Mouse (Mus musculus) heart, adult 9 months (tissue): Measurements from ENCODE around the gene Anxa3.

Experiments used
- DNase-seq, 2 experiments: peaks; one replicate each; pipeline ENCODE4 v3.0.0; 2022; ENCODE audit warnings: low spot score in 2 of 2

Gene Anxa3

GRCm38 (mm10) chr5:96847986-96848385 is 54.8 kb downstream of the Anxa3 start:
- no peak for DNase-seq

DNA sequence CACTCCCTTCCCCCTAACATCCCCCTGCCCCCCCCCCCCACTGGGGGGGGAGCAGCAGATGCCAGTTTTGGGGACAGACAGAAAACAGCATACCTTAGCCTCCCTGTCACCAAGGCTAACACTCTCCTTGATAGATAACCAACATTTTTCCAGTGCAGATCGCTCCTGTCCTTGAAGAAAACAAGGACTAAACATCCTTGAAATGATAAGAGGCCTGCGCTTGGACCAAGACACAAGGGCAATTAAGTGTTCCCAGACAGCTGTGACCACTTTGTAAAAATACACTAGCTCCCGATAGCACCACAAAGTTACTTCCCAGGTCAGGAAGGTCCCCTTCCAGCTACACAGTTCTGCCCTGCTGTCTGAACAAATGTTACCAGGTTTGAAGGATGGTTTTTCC is 55.2 kb downstream of the Anxa3 start:
- DNase-seq, result no peak

- DNase-seq, result no peak
These were observed 56.1 kb downstream of the Anxa3 start for GRCm38 (mm10) chr5:96849232-96849631.

DNA sequence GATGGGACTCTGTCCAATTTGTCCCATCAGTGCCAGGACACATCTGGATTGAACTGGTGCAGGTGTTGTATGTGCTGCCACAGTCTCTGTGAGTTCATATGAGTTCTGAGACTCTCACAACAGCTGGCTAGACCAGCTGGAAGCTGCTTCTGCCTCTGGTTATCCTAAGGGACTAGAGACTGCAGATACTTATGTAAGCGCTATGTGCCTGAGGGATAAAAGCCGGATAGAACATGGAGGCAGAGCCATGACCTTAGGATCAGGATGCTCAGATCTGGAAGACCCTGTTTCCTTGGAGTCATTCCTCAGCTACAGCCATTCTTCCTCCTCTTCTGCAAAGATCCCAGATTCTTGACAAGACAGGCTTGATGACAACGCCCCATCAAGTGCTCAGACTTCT is 60.3 kb downstream of the Anxa3 start:
- DNase-seq, result peak; percentile 10 to 34

DNA sequence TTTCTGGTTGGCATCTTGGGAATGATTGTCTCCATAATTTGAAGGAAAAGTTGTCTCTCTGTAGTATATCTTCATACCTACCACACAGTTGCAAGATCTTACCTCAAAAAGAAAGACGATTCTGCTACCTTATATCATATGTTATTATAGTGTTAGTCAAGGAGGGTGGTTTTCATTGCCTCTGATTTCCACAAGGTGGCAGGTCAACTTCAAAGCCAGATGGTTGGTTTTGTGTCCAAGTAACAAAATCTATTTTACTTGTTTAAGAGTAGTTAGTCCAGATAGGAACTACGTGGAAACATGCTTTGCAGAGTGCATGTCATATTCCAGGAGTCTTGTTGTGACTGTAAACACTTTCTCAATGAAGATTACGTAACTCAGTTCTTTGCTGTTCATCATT is 61.2 kb downstream of the Anxa3 start:
- DNase-seq, result no peak

- DNase-seq, result no peak
These were observed 66.8 kb downstream of the Anxa3 start for GRCm38 (mm10) chr5:96859938-96860337.

GRCm38 (mm10) chr5:96867171-96867570 is 74.0 kb downstream of the Anxa3 start:
- no peak for DNase-seq

- no peak for DNase-seq
These were observed 75.8 kb downstream of the Anxa3 start for GRCm38 (mm10) chr5:96868893-96869292.

- peak in 1 of 2 experiments; percentile 20 for DNase-seq
These were observed 77.9 kb downstream of the Anxa3 start for GRCm38 (mm10) chr5:96870996-96871395.

DNA sequence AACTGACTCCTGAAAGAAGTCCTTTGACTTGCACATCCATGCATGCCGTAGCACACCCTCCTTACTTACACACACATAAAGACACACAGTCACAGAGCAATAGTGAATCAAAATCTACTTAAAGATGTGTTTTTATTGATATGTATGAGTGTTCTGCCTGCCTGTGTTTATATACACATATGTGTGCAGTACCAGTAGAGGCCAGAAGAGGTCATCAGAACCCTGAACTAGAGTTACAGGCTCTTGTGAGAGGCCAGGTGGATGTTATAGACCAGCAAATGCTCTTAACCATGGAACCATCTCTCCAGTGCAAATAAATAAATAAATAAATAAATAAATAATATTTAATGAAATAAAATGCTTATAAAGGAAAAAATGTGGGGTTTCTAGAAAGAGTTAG is 85.0 kb downstream of the Anxa3 start:
- no peak for DNase-seq

- no peak for DNase-seq
These were observed 85.9 kb downstream of the Anxa3 start for GRCm38 (mm10) chr5:96878851-96879540.

GRCm38 (mm10) chr5:96880231-96880630 is 87.1 kb downstream of the Anxa3 start:
- DNase-seq, result no peak

DNA sequence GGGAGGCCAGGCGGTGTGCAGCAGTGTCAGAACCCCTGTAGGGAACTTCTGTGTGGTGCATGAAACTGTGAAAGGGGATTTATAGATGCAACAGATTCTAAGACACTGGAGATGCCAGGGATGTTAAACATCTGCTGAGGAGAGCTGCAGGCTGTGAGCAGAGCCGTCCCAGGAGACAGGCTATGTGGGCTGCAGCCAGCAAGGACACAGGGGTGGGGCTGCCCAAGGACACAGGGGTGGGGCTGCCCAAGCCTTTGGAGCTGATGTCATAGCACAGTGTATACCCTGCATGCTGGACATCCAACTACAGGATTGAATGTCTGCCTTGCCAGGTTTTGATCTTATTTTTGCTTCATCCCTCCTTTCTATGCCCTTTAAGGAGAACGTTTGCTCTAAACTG is 88.0 kb downstream of the Anxa3 start:
- peak; percentile 8 to 15 for DNase-seq

- no peak for DNase-seq
These were observed 88.5 kb downstream of the Anxa3 start for GRCm38 (mm10) chr5:96881613-96882012.

DNA sequence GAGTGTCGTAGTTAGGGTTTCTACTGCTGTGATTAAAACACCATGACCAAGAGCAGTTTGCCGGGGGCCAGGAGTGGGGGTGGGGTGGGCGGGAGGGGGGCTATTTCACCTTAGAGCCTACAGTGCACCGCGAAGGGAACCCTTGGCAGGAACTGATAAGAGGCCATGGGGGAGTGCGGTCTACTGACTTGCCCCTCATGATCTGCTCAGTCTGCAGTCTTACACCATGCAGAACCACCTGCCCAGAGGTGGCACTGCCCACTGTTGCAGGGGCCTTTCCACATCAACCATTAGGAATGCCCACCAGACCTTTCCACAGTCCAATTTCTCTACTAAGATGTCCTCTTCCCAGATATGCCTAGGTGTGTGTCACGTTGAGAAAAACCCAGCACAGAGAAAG is 92.1 kb downstream of the Anxa3 start:
- DNase-seq, result no peak

- no peak for DNase-seq
These were observed 95.3 kb downstream of the Anxa3 start for GRCm38 (mm10) chr5:96888396-96888795.

DNA sequence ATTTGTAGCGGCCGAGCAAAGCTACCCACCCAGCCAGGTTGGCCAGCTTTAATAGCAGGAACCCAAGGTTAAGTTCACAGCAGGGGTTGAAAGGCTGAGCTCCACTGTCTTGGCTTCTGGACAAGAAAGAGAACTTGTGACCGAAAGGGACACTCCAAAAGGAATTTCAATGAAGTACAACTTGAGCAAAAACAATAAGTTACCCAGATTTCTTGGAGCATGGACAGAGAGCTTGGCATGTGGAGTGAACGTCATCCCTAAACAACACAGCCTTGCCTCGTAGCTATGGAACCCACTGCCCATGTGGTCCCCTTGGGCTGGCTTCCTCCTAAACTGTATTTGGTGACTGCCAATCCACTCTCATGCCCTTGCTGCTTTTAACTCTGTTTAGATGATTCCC is 97.2 kb downstream of the Anxa3 start:
- DNase-seq, result no peak
